Mouse (Mus musculus): ENCODE measurements at regions not wholly inside any gene's neighbourhood (a gene's known extent, or its start where the extent isn't known, plus 50 kb on each side); places are given as distances from the start of the nearest gene placed in this dataset.

- DNase-seq, result no peak
Observed at GRCm38 (mm10) chr2:115519974-115520373, 61.5 kb upstream of the BC052040 start.

GRCm38 (mm10) chr2:115520413-115521139, 60.9 kb upstream of the BC052040 start:
- no peak for DNase-seq

GRCm38 (mm10) chr2:115529878-115530277, 51.6 kb upstream of the BC052040 start:
- no peak for DNase-seq
